Mouse (Mus musculus) heart, embryonic 14.5 days (tissue): ENCODE data around the gene Dock9. TPM values are rescaled to one million over a fixed set of nuclear protein-coding genes. Genes with fewer than 3 reads are reported as not detected.
A peak's percentile ranks its signal among the peaks of the same experiment; 100 is the strongest.

ENCODE experiments used
- ATAC-seq: fragments of 200-750 bp; cut with Nextera tagmentation; 2 replicates; pipeline ENCODE4 v1.8.0; 2017; ENCODE audit warnings: low read depth, moderate TSS enrichment; ENCODE audit not compliant: insufficient number of reproducible peaks, insufficient read depth, low FRiP score
- H3K27ac ChIP-seq, 2 experiments: fragments of 200-500 bp in 1 of 2; fragments of 300-500 bp in 1 of 2; sonication (generic) in 1 of 2; replicated peaks in 1 of 2; 2 replicates each; pipeline ENCODE4 v1.5.1; 2012 to 2014; ENCODE audit warnings: low read depth in 2 of 2, low read length in 2 of 2, control low read depth in 1 of 2, mild to moderate bottlenecking in 1 of 2, mixed read lengths in 1 of 2; ENCODE audit not compliant: control insufficient read depth in 1 of 2, insufficient read depth in 1 of 2
- H3K27me3 ChIP-seq: fragments of 300-500 bp; sonication (generic); 2 replicates; pipeline ENCODE4 v1.6.1; 2014; ENCODE audit warnings: mild to moderate bottlenecking, low read length, control low read depth; ENCODE audit not compliant: control insufficient read depth, insufficient read depth
- H3K36me3 ChIP-seq: fragments of 300-500 bp; sonication (generic); 2 replicates; pipeline ENCODE4 v1.6.1; 2014; ENCODE audit warnings: mild to moderate bottlenecking, control low read depth, low read length, mixed read lengths; ENCODE audit not compliant: control insufficient read depth, insufficient read depth
- H3K4me1 ChIP-seq, 2 experiments: fragments of 200-500 bp in 1 of 2; fragments of 300-500 bp in 1 of 2; sonication (generic) in 1 of 2; 2 replicates each; pipeline ENCODE4 v1.6.1; 2012 to 2014; ENCODE audit warnings: low read length in 2 of 2, control low read depth in 1 of 2, mixed read lengths in 1 of 2; ENCODE audit not compliant: control insufficient read depth in 2 of 2, insufficient read depth in 2 of 2
- H3K4me2 ChIP-seq: fragments of 300-500 bp; sonication (generic); 2 replicates; pipeline ENCODE4 v1.6.1; 2014; ENCODE audit warnings: mild to moderate bottlenecking, low read length
- H3K4me3 ChIP-seq, 2 experiments: fragments of 200-500 bp in 1 of 2; fragments of 300-500 bp in 1 of 2; sonication (generic) in 1 of 2; 2 replicates each; pipeline ENCODE4 v1.5.1; 2012 to 2014; ENCODE audit warnings: low read length in 2 of 2, mild to moderate bottlenecking in 2 of 2, control low read depth in 1 of 2, low read depth in 1 of 2, moderate library complexity in 1 of 2; ENCODE audit not compliant: control insufficient read depth in 1 of 2, insufficient read depth in 1 of 2
- H3K9ac ChIP-seq: fragments of 300-500 bp; sonication (generic); 2 replicates; pipeline ENCODE4 v1.6.1; 2014; ENCODE audit warnings: mild to moderate bottlenecking, low read length
- H3K9me3 ChIP-seq: fragments of 300-500 bp; sonication (generic); 2 replicates; pipeline ENCODE4 v1.6.1; 2016; ENCODE audit warnings: low read length, control low read depth; ENCODE audit not compliant: control insufficient read depth
- WGBS: fragments of 180-500 bp; shearing (Covaris S2); extraction: QIAGEN DNeasy Blood & Tissue Kit; methylation state at CpG from one replicate; pipeline ENCODE4 v1.1.7; 2014; 5-methylcytosine and 5-hydroxymethylcytosine counted together
- polyA plus RNA-seq: library from polyadenylated mRNA; unstranded; fragments of >200 nt; fragmentation: Nextera tagmentation; extraction: Ambion mirVana; gene quantifications from 2 replicates; pipeline ENCODE4 v1.2.1, GENCODE M21; 2014

Gene Dock9
- 7.9 and 8.4 TPM in 2 replicates for polyA plus RNA-seq

GRCm38 (mm10) chr14:121797457-121798410 is at the start of gene Dock9:
Gene Dock9, minus strand, starts transcription at chr14:121797837.
- ATAC-seq = peak; percentile 93
- peak within 1 kb of the TSS; percentile 79 to 81 for H3K27ac ChIP-seq
- H3K36me3 ChIP-seq = no peaks in the 10 kb centered on the region
- H3K4me2 ChIP-seq = peak within 1 kb of the TSS; percentile 84
- under 1% methylated on average over 92 of the region's 106 CpGs for WGBS
- peaks cover 0 to 3% of the 10 kb centered on the region in 2 experiments; a peak in 2 of 4 replicates for H3K4me1 ChIP-seq
- peak within 1 kb of the TSS; percentile 73 for H3K9ac ChIP-seq
- no peaks in the 10 kb centered on the region for H3K9me3 ChIP-seq
- no peaks in the 10 kb centered on the region; the same call in 1 of the 2 replicates for H3K27me3 ChIP-seq
- H3K4me3 ChIP-seq = peak within 1 kb of the TSS; percentile 62 to 71

GRCm38 (mm10) chr14:121844486-121844885 is 46.8 kb upstream of the Dock9 start:
- no peaks in the 10 kb centered on the region for H3K27me3 ChIP-seq
- H3K9ac ChIP-seq = no peak overlapping the region
- no peak for ATAC-seq
- no peaks in the 10 kb centered on the region for H3K36me3 ChIP-seq
- H3K4me1 ChIP-seq = no peaks in the 10 kb centered on the region
- no peak overlapping the region for H3K4me2 ChIP-seq
- H3K27ac ChIP-seq = no peak overlapping the region
- no peak overlapping the region for H3K4me3 ChIP-seq
- H3K9me3 ChIP-seq = 0 out of 2 replicates have a peak, but pooled peaks cover 2% of the 10 kb centered on the region
- 70% methylated on average over 8 of the region's 8 CpGs for WGBS

- no peak overlapping the region for H3K4me3 ChIP-seq
- H3K36me3 ChIP-seq = no peaks in the 10 kb centered on the region
- H3K4me1 ChIP-seq = no peaks in the 10 kb centered on the region
- ATAC-seq = no peak
- no peak overlapping the region for H3K9ac ChIP-seq
- H3K9me3 ChIP-seq = peaks cover 18% of the 10 kb centered on the region
- no peak overlapping the region for H3K27ac ChIP-seq
- no peak overlapping the region for H3K4me2 ChIP-seq
- WGBS = 88% methylated on average over 8 of the region's 8 CpGs
- no peaks in the 10 kb centered on the region for H3K27me3 ChIP-seq
Measured at GRCm38 (mm10) chr14:121840217-121840616, 42.6 kb upstream of the Dock9 start.

GRCm38 (mm10) chr14:121838161-121838560 is 40.5 kb upstream of the Dock9 start:
- Histone ChIP-seq H3K9ac (no peak overlapping the region), H3K4me2 (no peak overlapping the region), H3K4me3 (no peak overlapping the region), H3K4me1 (no peaks in the 10 kb centered on the region), H3K9me3 (peaks cover 18% of the 10 kb centered on the region), H3K27me3 (no peaks in the 10 kb centered on the region), H3K36me3 (no peaks in the 10 kb centered on the region), H3K27ac (no peak overlapping the region)
- 86% methylated on average over 4 of the region's 4 CpGs for WGBS
- ATAC-seq = no peak

GRCm38 (mm10) chr14:121833001-121833520 is 35.4 kb upstream of the Dock9 start:
- no peak overlapping the region for H3K9ac ChIP-seq
- peaks cover 10% of the 10 kb centered on the region for H3K9me3 ChIP-seq
- no peak overlapping the region for H3K27ac ChIP-seq
- no peaks in the 10 kb centered on the region for H3K36me3 ChIP-seq
- H3K4me1 ChIP-seq = no peaks in the 10 kb centered on the region
- no peak for ATAC-seq
- no peak overlapping the region for H3K4me3 ChIP-seq
- H3K27me3 ChIP-seq = no peaks in the 10 kb centered on the region
- no peak overlapping the region for H3K4me2 ChIP-seq
- WGBS = 73% methylated on average over 2 of the region's 2 CpGs

- no peaks in the 10 kb centered on the region for H3K9me3 ChIP-seq
- no peak overlapping the region for H3K9ac ChIP-seq
- no peak overlapping the region for H3K4me3 ChIP-seq
- H3K27ac ChIP-seq = no peak overlapping the region
- WGBS = 72% methylated on average over 4 of the region's 4 CpGs
- no peak overlapping the region for H3K4me2 ChIP-seq
- no peak for ATAC-seq
- no peaks in the 10 kb centered on the region for H3K27me3 ChIP-seq
- no peaks in the 10 kb centered on the region for H3K36me3 ChIP-seq
- H3K4me1 ChIP-seq = peaks cover 0 to 4% of the 10 kb centered on the region in 2 experiments; a peak in 1 of 4 replicates
Measured at GRCm38 (mm10) chr14:121829816-121830442, 32.3 kb upstream of the Dock9 start.

- Histone ChIP-seq H3K9me3 (no peaks in the 10 kb centered on the region), H3K27ac (no peak overlapping the region), H3K4me3 (no peak overlapping the region), H3K4me2 (no peak overlapping the region), H3K36me3 (no peaks in the 10 kb centered on the region), H3K27me3 (no peaks in the 10 kb centered on the region), H3K9ac (no peak overlapping the region), H3K4me1 (peaks cover 5 to 7% of the 10 kb centered on the region in 2 experiments; a peak in 3 of 4 replicates)
- 74% methylated on average over 7 of the region's 7 CpGs for WGBS
- ATAC-seq = no peak
Measured at GRCm38 (mm10) chr14:121827091-121827490, 29.5 kb upstream of the Dock9 start.
